Mouse (Mus musculus) adipose tissue, adult 10 weeks (tissue): ENCODE data around the gene A830018L16Rik. TPM values are rescaled to one million over a fixed set of nuclear protein-coding genes. Genes with fewer than 3 reads are reported as not detected.

Experiments
- polyA plus RNA-seq: library from polyadenylated mRNA; stranded (reverse); fragments of 350-450 nt; fragmentation: Illumina TruSeq; extraction: RNeasy Lipid Tissue Mini Kit (QIAGEN cat#74804); gene quantifications from one replicate; pipeline ENCODE4 v1.2.3, GENCODE M21; 2014; ENCODE audit warnings: low read depth, low replicate concordance

Gene A830018L16Rik
- polyA plus RNA-seq, result 0.66 TPM

DNA sequence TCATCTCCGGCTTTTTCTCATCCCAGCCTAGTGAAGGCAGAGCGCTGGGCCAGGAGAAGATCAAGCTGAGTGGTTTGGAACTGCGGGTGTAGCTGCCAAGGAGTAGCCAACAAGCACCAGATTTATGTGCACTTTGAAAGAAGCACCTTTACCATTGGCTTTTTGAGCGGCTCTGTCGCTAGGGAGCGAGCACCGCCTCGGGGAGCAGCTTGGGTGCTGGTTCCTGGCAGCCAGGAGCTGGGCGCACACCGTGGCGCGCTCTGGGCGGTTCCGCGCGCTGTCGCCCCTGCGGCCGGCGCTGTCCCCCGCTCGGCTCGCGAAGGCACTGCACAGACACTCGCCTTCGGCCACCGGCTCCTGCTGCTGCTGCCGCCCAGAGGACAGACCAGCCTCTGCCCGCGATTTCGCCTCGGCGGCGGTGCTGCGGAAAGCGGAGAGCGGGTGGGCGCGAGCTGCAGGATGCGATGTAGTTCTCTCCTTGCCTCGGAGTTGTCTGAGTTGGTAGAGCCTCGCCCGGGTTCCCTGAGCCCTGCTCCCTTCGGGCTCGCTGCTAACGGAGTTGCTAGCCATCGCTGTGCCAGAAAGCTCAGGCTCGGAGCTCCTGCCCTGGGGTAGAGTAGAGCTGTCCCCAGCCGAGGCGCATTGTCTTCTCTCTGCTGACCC is at the start of gene A830018L16Rik:
TSS of gene A830018L16Rik (plus strand) at position 212 of the 663 bp plus-strand sequence.

